Mouse (Mus musculus) B cell, adult (primary cell): ENCODE results near the gene Slc19a2. TPM values are rescaled to one million over a fixed set of nuclear protein-coding genes. Genes with fewer than 3 reads are reported as not detected.

Source experiments
- total RNA-seq: library from RNA; stranded (reverse); gene quantifications from 4 replicates; pipeline ENCODE4 v1.2.4, GENCODE M21; 2023; ENCODE audit not compliant: inconsistent age

Gene Slc19a2
- 6.0 to 8.2 TPM (median 6.4 TPM) in 4 replicates for total RNA-seq

GRCm38 (mm10) chr1:164248465-164249331 is at the start of gene Slc19a2:
Gene Slc19a2, plus strand, starts transcription at chr1:164249046.

GRCm38 (mm10) chr1:164275455-164275954 is 26.7 kb downstream of the Slc19a2 start, which contains the start of gene Ccdc181:
Gene Ccdc181, plus strand, starts transcription at chr1:164275585.

GRCm38 (mm10) chr1:164303821-164304220 is 55.0 kb downstream of the Slc19a2 start, which contains the start of gene Nme7:
Gene Nme7, plus strand, starts transcription at chr1:164304121.

GRCm38 (mm10) chr1:164307124-164307751 is 58.4 kb downstream of the Slc19a2 start, which contains the start of gene Blzf1:
Gene Blzf1, minus strand, starts transcription at chr1:164307489.

Other genes starting within 250 kb of the Slc19a2 start
- not detected in 4 replicates for gene Sele, start 200.8 kb upstream of the Slc19a2 start, total RNA-seq
- gene Sell, start 187.1 kb upstream of the Slc19a2 start, total RNA-seq = 536 to 644 TPM (median 601 TPM) in 4 replicates
- gene Selp, start 133.8 kb upstream of the Slc19a2 start, total RNA-seq = 1.2 to 1.8 TPM (median 1.6 TPM) in 4 replicates
- gene F5, start 97.2 kb upstream of the Slc19a2 start, total RNA-seq = 0.48 to 1.0 TPM (median 0.67 TPM) in 4 replicates
- gene Ccdc181, start 26.5 kb downstream of the Slc19a2 start, total RNA-seq = 6.2 to 7.9 TPM (median 7.5 TPM) in 4 replicates
- gene Nme7, start 55.1 kb downstream of the Slc19a2 start, total RNA-seq = 5.8 to 12.8 TPM (median 8.4 TPM) in 4 replicates
- gene Blzf1, start 58.4 kb downstream of the Slc19a2 start, total RNA-seq = 17.3 to 23.1 TPM (median 19.7 TPM) in 4 replicates
- gene Atp1b1, start 209.3 kb downstream of the Slc19a2 start, total RNA-seq = 16.1 to 28.1 TPM (median 21.4 TPM) in 4 replicates